Comparison of ENCODE assay signal across 21 mouse cellular contexts in genomic region chr12:61607871-61608270, GRCm38 (mm10).
DNase-seq lines count a peak whose midpoint lies in the region; ATAC-seq and TF ChIP-seq lines count a peak whose summit lies in the region.
"Had no signal": no experiment of that assay in that cellular context is flagged by ENCODE, and none has a peak within 500 bp of the region (broad histone marks: within the 10 kb centered on the region; RNA-seq: fewer than 3 reads in every experiment).

No protein-coding gene starts in this region.

- no peaks in the 10 kb centered on the region for H3K4me1 ChIP-seq in kidney, adult 2 months (ENCODE audit: control insufficient read depth, insufficient read depth, low read length)
- no peaks in the 10 kb centered on the region for H3K4me1 ChIP-seq in kidney, embryonic 14.5 days (ENCODE audit: control insufficient read depth, insufficient read depth, low read length)
- H3K4me1 ChIP-seq: embryonic facial prominence, embryonic 13.5 days; embryonic facial prominence, embryonic 15.5 days; forebrain, embryonic 10.5 days; forebrain, embryonic 12.5 days had no signal

- peak; percentile 52 for DNase-seq in kidney, adult 2 months
- peak; percentile 51 for DNase-seq in kidney, adult 9 months
- no peak for DNase-seq in kidney, adult 18-20 months
- DNase-seq: adrenal gland, adult 2 months; adrenal gland, postnatal 10 days; adrenal gland, postnatal 25 days; cerebellum, adult 11 months; cerebellum, adult 18-20 months; cerebellum, adult 8-10 months; cerebellum, adult 9-11 months; cerebellum, postnatal 14 days; cerebellum, postnatal 36 days; embryo, embryonic 11 days had no signal

- H3K4me3 ChIP-seq in kidney, adult 2 months (ENCODE audit: insufficient read depth, low read depth, low read length), result no peak overlapping the region
- no peak overlapping the region for H3K4me3 ChIP-seq in kidney, embryonic 14.5 days (ENCODE audit: low read length)
- H3K4me3 ChIP-seq: embryonic facial prominence, embryonic 13.5 days; embryonic facial prominence, embryonic 15.5 days; erythroblast, embryonic 14.5 days; forebrain, embryonic 10.5 days; forebrain, embryonic 12.5 days had no signal

- no peaks in the 10 kb centered on the region for H3K36me3 ChIP-seq in kidney, adult 2 months (ENCODE audit: control insufficient read depth, insufficient read depth, low read length)
- no peaks in the 10 kb centered on the region for H3K36me3 ChIP-seq in kidney, embryonic 14.5 days (ENCODE audit: control insufficient read depth, insufficient read depth, low read length)
- H3K36me3 ChIP-seq: embryonic facial prominence, embryonic 13.5 days; embryonic facial prominence, embryonic 15.5 days; forebrain, embryonic 10.5 days; forebrain, embryonic 12.5 days had no signal

- no peak overlapping the region for H3K4me2 ChIP-seq in kidney, embryonic 14.5 days (replicated peaks; ENCODE audit: low read depth, low read length)
- H3K4me2 ChIP-seq: embryonic facial prominence, embryonic 13.5 days; embryonic facial prominence, embryonic 15.5 days; forebrain, embryonic 12.5 days had no signal

- no peaks in the 10 kb centered on the region for H3K27me3 ChIP-seq in kidney, adult 2 months (replicated peaks; ENCODE audit: control insufficient read depth, insufficient read depth, low read length)
- no peaks in the 10 kb centered on the region for H3K27me3 ChIP-seq in kidney, embryonic 14.5 days (ENCODE audit: control insufficient read depth, insufficient read depth, low read length)
- H3K27me3 ChIP-seq: embryonic facial prominence, embryonic 13.5 days; embryonic facial prominence, embryonic 15.5 days; forebrain, embryonic 12.5 days had no signal

- TF ChIP-seq POLR2A in kidney, adult 2 months (IDR thresholded peaks at IDR 0.05; ENCODE audit: low read depth, low read length), result no peak

- no peak overlapping the region for H3K9ac ChIP-seq in kidney, embryonic 14.5 days (ENCODE audit: low read depth, low read length)
- H3K9ac ChIP-seq: embryonic facial prominence, embryonic 13.5 days; embryonic facial prominence, embryonic 15.5 days; forebrain, embryonic 12.5 days had no signal

- no peak overlapping the region for H3K27ac ChIP-seq in kidney, adult 2 months (ENCODE audit: insufficient read depth, low read depth, low read length)
- no peak overlapping the region for H3K27ac ChIP-seq in kidney, embryonic 14.5 days (ENCODE audit: low read depth, low read length)
- H3K27ac ChIP-seq: embryonic facial prominence, embryonic 13.5 days; embryonic facial prominence, embryonic 15.5 days; forebrain, embryonic 10.5 days; forebrain, embryonic 12.5 days had no signal

- H3K9me3 ChIP-seq in kidney, embryonic 14.5 days (ENCODE audit: control insufficient read depth, low read length), result no peaks in the 10 kb centered on the region
- H3K9me3 ChIP-seq: embryonic facial prominence, embryonic 13.5 days; embryonic facial prominence, embryonic 15.5 days; forebrain, embryonic 10.5 days; forebrain, embryonic 12.5 days had no signal

- no peak for TF ChIP-seq CTCF in kidney, adult 2 months (conservative IDR thresholded peaks at IDR 0.05; ENCODE audit: insufficient read depth, insufficient read length, low read depth, low read length)

- no peak for ATAC-seq in kidney, embryonic 14.5 days (ENCODE audit: low FRiP score, low TSS enrichment)
- ATAC-seq: forebrain, embryonic 14.5 days; forebrain, embryonic 16.5 days had no signal

- 84% methylated on average over 3 of the region's 3 CpGs for WGBS in kidney, adult 2 months
- 91% methylated on average over 3 of the region's 3 CpGs for WGBS in kidney, embryonic 14.5 days
